Mouse (Mus musculus): ENCODE data around the gene Cr1l. TPM values are rescaled to one million over a fixed set of nuclear protein-coding genes. Genes with fewer than 3 reads are reported as not detected.

Cr1l gene
- polyA plus RNA-seq (2015; fragmentation: Nextera tagmentation; extraction: Ambion mirVana), result 66.7 and 75.2 TPM in 2 replicates

DNA sequence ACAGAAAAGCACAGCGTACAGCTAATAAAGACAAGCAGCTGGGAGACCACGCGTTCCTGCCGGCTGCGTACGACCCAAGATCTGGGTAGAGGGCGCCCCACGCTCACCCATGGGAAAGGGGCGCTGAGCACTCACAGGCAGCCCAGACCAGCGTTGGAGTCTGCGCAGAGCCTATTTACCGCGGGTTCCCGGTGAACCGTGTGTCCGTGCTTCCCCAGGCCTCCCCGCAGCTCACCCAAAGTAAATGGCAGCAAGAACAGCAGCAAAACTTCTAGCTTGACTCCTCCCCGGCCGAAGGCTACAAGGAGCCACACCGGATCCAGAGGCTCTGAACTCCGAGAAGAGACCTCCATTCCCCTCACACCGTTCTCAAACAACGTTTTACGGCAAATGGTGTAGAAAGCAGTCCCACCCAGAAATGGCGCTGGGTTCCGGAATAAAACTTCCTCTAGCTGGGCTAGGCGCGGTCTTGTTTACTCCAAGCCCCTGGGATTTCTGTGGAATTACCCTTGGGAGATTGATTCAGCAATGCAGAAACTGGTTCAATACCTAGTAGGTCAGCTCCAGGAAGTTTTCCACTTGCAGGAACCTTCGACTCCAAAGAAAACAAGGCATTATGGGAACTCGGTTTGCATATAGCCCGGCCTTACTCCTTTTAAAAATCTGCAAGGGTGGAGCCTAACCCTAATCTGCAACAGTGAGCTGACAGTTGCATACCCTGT, at the start of gene Cr1l:
Gene Cr1l (minus strand): TSS at position 634 of the 722 bp plus-strand sequence.
- peak within 1 kb of the TSS; percentile 98 for H3K27ac ChIP-seq (ENCODE audit: low read length)
- peak; percentile 94 for ATAC-seq (ENCODE audit: low read depth)
- no peaks in the 10 kb centered on the region for H3K27me3 ChIP-seq (ENCODE audit: control insufficient read depth, insufficient read depth, low read depth, low read length)
- under 1% methylated on average over 31 of the region's 31 CpGs for WGBS (ENCODE audit: insufficient replicate concordance)
- peaks cover 3% of the 10 kb centered on the region; the same call in 1 of the 2 replicates for H3K4me1 ChIP-seq (ENCODE audit: control insufficient read depth, low read depth, low read length)
- no peaks in the 10 kb centered on the region for H3K9me3 ChIP-seq (replicated peaks; ENCODE audit: control insufficient read depth, low read length)
- H3K36me3 ChIP-seq (ENCODE audit: control insufficient read depth, insufficient read depth), result peaks cover 15% of the 10 kb centered on the region
- peak within 1 kb of the TSS; percentile 63 for H3K4me2 ChIP-seq (ENCODE audit: low read depth, low read length)
- peak within 1 kb of the TSS; percentile 94 for H3K9ac ChIP-seq (ENCODE audit: low read depth, low read length)
- H3K4me3 ChIP-seq (ENCODE audit: low read depth, low read length), result peak within 1 kb of the TSS; percentile 83

DNA sequence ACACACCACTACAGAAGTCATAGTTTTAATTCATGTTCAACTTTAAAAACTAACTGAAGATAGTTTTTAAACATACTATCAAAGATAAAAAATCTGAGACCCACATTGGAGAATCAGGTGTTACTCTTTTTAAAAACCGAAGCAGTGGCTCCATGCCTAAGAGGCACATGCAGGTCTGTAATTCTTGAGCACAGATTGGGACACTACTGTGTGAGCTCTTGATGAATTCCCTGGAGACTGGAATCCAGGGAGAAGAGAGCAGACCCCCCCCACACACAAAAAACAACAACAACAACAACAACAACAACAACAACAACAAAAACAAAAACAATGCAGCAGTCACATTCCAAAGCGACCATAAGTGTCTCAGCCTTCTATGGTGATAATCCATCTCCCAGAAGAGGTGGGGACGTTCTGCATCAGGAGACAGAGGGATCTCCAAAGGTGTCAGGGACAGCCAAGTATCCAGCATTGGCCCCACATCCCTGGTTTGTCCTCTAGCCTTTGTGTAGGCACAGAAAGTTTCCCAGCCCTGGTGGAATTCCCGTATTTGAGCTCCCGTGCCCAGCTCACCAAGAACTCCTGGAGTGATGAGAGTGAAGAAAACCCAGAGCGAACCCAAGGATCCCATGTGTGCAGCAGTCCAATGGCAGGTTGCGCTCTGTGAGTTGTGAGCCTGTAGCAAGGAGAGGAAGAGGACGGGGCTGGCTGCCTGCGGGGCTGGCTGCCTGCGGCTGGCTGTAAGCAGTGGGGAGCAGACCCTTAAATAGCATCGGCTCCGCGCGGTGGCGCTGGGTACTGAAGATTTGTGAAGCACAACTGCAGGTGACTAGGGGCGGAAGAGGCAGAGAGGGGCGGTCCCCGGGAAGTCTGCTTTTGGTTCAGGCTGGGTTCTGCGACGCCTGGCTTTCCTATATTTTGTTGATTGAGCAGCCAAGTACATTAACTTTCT, 44.9 kb upstream of the Cr1l start, which contains the start of gene Cr2:
Gene Cr2 (minus strand): TSS at position 737 of the 952 bp plus-strand sequence.
- H3K9ac ChIP-seq (ENCODE audit: low read depth, low read length), result no peak within 1 kb of the TSS
- H3K27me3 ChIP-seq (ENCODE audit: control insufficient read depth, insufficient read depth, low read depth, low read length), result no peaks in the 10 kb centered on the region
- H3K4me3 ChIP-seq (ENCODE audit: low read depth, low read length), result no peak within 1 kb of the TSS
- H3K4me1 ChIP-seq (ENCODE audit: control insufficient read depth, low read depth, low read length), result no peaks in the 10 kb centered on the region
- peak; percentile 64 for ATAC-seq (ENCODE audit: low read depth)
- peak within 1 kb of the TSS; percentile 35 for H3K4me2 ChIP-seq (ENCODE audit: low read depth, low read length)
- H3K36me3 ChIP-seq (ENCODE audit: control insufficient read depth, insufficient read depth), result no peaks in the 10 kb centered on the region
- WGBS (ENCODE audit: insufficient replicate concordance), result 7% methylated on average over 20 of the region's 20 CpGs
- no peaks in the 10 kb centered on the region for H3K9me3 ChIP-seq (replicated peaks; ENCODE audit: control insufficient read depth, low read length)
- H3K27ac ChIP-seq (ENCODE audit: low read length), result no peak within 1 kb of the TSS

DNA sequence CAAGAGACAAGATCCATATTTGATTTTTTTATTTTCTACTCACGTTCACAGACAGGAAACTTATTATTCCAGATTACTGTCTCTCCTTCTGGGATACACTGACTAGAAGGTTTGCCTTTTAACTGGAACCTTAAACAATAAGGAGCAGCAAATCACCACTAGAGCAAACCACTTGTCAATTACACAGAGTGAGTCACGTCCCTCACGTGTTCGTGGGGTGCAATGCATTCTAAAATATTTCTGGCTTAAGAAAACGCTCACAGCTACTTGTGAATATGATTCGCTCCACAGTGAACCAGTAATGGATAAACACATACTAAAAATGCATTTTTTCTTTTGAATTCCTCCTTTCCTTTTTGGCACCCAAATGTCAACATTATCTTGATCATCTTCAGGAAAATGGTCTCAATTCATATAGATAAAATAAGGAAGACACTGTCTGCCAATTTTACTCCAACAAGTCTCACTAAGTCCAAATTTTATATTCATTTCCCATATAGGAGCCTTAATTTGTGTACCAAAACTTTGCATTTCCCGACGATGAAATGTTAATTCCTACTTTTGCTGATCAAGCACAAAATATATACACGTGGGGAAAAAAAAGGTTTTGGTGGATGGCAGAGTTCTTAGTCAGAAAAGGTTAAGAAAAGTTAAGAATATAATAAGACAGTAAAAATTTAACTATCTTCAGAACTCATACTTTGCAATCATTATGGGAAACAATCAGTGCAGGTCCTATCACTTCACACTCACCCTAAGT, 33.8 kb upstream of the Cr1l start:
- WGBS (ENCODE audit: insufficient replicate concordance), result 57% methylated on average over 9 of the region's 9 CpGs
- Histone ChIP-seq H3K4me2 (ENCODE audit: low read depth, low read length) (no peak overlapping the region), H3K36me3 (ENCODE audit: control insufficient read depth, insufficient read depth) (no peaks in the 10 kb centered on the region), H3K9ac (ENCODE audit: low read depth, low read length) (no peak overlapping the region), H3K9me3 (replicated peaks; ENCODE audit: control insufficient read depth, low read length) (no peaks in the 10 kb centered on the region), H3K27me3 (ENCODE audit: control insufficient read depth, insufficient read depth, low read depth, low read length) (no peaks in the 10 kb centered on the region), H3K4me3 (ENCODE audit: low read depth, low read length) (no peak overlapping the region), H3K4me1 (ENCODE audit: control insufficient read depth, low read depth, low read length) (no peaks in the 10 kb centered on the region), H3K27ac (ENCODE audit: low read length) (no peak overlapping the region)
- ATAC-seq (ENCODE audit: low read depth), result no peak

DNA sequence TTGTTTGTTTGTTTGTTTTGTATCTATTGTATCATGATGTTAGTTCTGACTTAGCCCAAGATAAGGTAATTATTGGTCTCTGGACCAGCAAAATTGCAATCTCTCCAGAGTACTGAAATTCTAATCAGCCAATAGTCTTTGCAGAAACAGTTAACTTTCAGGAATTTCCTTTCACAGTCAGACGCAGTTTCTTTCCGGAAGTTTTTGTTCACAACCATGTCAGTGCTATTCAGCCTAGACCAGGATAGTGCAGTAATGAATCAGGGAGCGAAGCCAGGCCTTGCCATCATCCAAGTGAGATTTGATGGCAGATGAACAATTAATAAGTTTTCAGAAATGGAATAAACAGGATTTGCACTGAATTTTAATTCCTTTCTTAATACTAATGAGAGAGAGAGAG, 684 bp upstream of the Cr1l start:
- H3K4me1 ChIP-seq (ENCODE audit: control insufficient read depth, low read depth, low read length), result peaks cover 3% of the 10 kb centered on the region; the same call in 1 of the 2 replicates
- H3K4me3 ChIP-seq (ENCODE audit: low read depth, low read length), result peak overlapping the region; percentile 83
- H3K9ac ChIP-seq (ENCODE audit: low read depth, low read length), result peak overlapping the region; percentile 94
- no peaks in the 10 kb centered on the region for H3K9me3 ChIP-seq (replicated peaks; ENCODE audit: control insufficient read depth, low read length)
- 31% methylated on average over 3 of the region's 3 CpGs for WGBS (ENCODE audit: insufficient replicate concordance)
- H3K27me3 ChIP-seq (ENCODE audit: control insufficient read depth, insufficient read depth, low read depth, low read length), result no peaks in the 10 kb centered on the region
- peak overlapping the region; percentile 98 for H3K27ac ChIP-seq (ENCODE audit: low read length)
- ATAC-seq (ENCODE audit: low read depth), result no peak
- peaks cover 11% of the 10 kb centered on the region for H3K36me3 ChIP-seq (ENCODE audit: control insufficient read depth, insufficient read depth)
- peak overlapping the region; percentile 63 for H3K4me2 ChIP-seq (ENCODE audit: low read depth, low read length)

DNA sequence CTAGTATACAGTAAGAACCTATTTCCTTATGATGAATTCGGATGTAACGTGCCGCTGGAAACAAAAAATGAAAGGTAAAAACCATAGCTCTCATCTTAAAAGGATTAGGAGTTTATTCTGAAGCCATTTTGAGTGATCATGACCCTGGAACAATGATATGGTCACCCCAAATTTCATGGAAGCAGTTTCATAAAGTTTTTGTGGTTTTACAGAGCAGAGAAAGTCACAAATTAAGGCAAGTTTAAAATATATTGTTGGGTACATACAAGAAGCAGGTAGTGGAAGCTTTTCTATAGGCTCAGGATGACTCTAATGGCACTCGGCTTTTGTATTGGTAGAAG, 259 bp upstream of the Cr1l start:
- peaks cover 3% of the 10 kb centered on the region; the same call in 1 of the 2 replicates for H3K4me1 ChIP-seq (ENCODE audit: control insufficient read depth, low read depth, low read length)
- no peaks in the 10 kb centered on the region for H3K27me3 ChIP-seq (ENCODE audit: control insufficient read depth, insufficient read depth, low read depth, low read length)
- H3K27ac ChIP-seq (ENCODE audit: low read length), result peak overlapping the region; percentile 98
- H3K9ac ChIP-seq (ENCODE audit: low read depth, low read length), result peak overlapping the region; percentile 94
- 10% methylated on average over 4 of the region's 4 CpGs for WGBS (ENCODE audit: insufficient replicate concordance)
- peak overlapping the region; percentile 83 for H3K4me3 ChIP-seq (ENCODE audit: low read depth, low read length)
- H3K9me3 ChIP-seq (replicated peaks; ENCODE audit: control insufficient read depth, low read length), result no peaks in the 10 kb centered on the region
- ATAC-seq (ENCODE audit: low read depth), result no peak
- H3K4me2 ChIP-seq (ENCODE audit: low read depth, low read length), result peak overlapping the region; percentile 63
- H3K36me3 ChIP-seq (ENCODE audit: control insufficient read depth, insufficient read depth), result peaks cover 13% of the 10 kb centered on the region

DNA sequence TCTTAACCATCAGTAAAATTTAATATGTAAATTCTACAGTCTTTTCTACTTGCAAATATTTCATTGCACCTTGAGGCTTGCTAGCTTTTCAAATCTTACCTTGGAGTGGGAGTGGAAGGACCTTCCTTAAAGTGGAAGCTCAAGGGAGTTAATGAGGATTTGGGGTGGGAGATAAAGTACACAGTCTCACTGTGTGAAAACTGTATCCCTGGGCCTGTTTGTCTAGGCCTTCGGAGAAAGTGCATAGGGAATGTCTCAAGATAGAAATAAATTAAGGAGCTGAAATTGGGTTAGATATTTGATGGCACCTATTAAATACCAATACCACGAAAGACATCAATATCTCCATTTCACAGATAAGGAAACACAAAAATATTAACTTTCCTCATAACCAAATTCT, 907 bp downstream of the Cr1l start:
- 12% methylated on average over 2 of the region's 2 CpGs for whole genome bisulfite sequencing (ENCODE audit: insufficient replicate concordance)
- peak overlapping the region; percentile 63 for H3K4me2 ChIP-seq (ENCODE audit: low read depth, low read length)
- H3K27me3 ChIP-seq (ENCODE audit: control insufficient read depth, insufficient read depth, low read depth, low read length), result no peaks in the 10 kb centered on the region
- peaks cover 3% of the 10 kb centered on the region; the same call in 1 of the 2 replicates for H3K4me1 ChIP-seq (ENCODE audit: control insufficient read depth, low read depth, low read length)
- H3K9me3 ChIP-seq (replicated peaks; ENCODE audit: control insufficient read depth, low read length), result no peaks in the 10 kb centered on the region
- H3K27ac ChIP-seq (ENCODE audit: low read length), result peak overlapping the region; percentile 98
- H3K36me3 ChIP-seq (ENCODE audit: control insufficient read depth, insufficient read depth), result peaks cover 19% of the 10 kb centered on the region
- H3K4me3 ChIP-seq (ENCODE audit: low read depth, low read length), result peak overlapping the region; percentile 83
- ATAC-seq (ENCODE audit: low read depth), result peak; percentile 35
- H3K9ac ChIP-seq (ENCODE audit: low read depth, low read length), result peak overlapping the region; percentile 94

DNA sequence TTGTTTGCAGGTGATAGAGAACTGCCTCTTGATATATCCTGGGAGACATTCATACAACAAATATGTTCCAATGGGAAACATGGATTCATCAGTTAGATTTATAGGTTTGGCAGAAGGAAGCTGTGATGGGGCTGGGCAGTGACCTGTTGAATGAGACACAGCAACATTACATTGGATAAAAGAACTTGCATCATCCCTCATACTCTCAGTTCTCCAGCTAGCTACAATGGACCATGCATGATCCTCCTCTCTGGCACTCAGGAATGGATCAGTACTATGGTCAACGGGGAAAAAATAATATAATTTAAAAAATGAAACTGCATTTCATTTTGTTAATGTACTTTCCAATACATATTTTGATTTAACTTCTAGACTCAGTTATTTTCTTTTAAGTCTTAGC, 1.5 kb downstream of the Cr1l start:
- Histone ChIP-seq H3K4me3 (ENCODE audit: low read depth, low read length) (peak overlapping the region; percentile 59), H3K4me1 (ENCODE audit: control insufficient read depth, low read depth, low read length) (peaks cover 3% of the 10 kb centered on the region; the same call in 1 of the 2 replicates), H3K4me2 (ENCODE audit: low read depth, low read length) (peak overlapping the region; percentile 63), H3K9me3 (replicated peaks; ENCODE audit: control insufficient read depth, low read length) (no peaks in the 10 kb centered on the region), H3K27ac (ENCODE audit: low read length) (peak overlapping the region; percentile 52), H3K9ac (ENCODE audit: low read depth, low read length) (peak overlapping the region; percentile 54), H3K27me3 (ENCODE audit: control insufficient read depth, insufficient read depth, low read depth, low read length) (no peaks in the 10 kb centered on the region), H3K36me3 (ENCODE audit: control insufficient read depth, insufficient read depth) (peaks cover 25% of the 10 kb centered on the region)
- no peak for ATAC-seq (ENCODE audit: low read depth)
- WGBS (ENCODE audit: insufficient replicate concordance), result 47% methylated on average over 1 of the region's 1 CpGs

DNA sequence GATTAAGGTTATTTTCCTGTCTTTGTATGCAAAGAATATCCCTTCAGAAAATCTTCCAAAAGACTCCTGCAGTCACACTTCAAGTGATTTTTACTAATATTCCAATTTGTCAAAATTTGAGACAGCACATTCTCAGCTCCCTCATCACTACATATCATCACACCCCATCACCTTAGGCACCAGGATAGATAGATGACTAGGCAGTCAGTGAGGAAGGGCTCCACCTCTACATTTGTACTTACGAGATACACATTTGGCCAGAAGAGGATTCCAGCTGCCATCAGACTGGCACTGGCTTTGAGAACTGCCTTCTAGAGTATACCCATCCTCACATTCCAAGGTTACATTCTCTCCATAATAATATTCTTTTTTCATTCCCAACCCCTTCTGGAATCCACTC, 17.0 kb downstream of the Cr1l start:
- H3K27me3 ChIP-seq (ENCODE audit: control insufficient read depth, insufficient read depth, low read depth, low read length), result no peaks in the 10 kb centered on the region
- peak overlapping the region; percentile 77 for H3K27ac ChIP-seq (ENCODE audit: low read length)
- peaks cover 11% of the 10 kb centered on the region for H3K4me1 ChIP-seq (ENCODE audit: control insufficient read depth, low read depth, low read length)
- H3K4me3 ChIP-seq (ENCODE audit: low read depth, low read length), result no peak overlapping the region
- H3K36me3 ChIP-seq (ENCODE audit: control insufficient read depth, insufficient read depth), result peaks cover 37% of the 10 kb centered on the region
- 29% methylated on average over 1 of the region's 1 CpGs for WGBS (ENCODE audit: insufficient replicate concordance)
- no peaks in the 10 kb centered on the region for H3K9me3 ChIP-seq (replicated peaks; ENCODE audit: control insufficient read depth, low read length)
- no peak overlapping the region for H3K9ac ChIP-seq (ENCODE audit: low read depth, low read length)
- peak overlapping the region; percentile 43 for H3K4me2 ChIP-seq (ENCODE audit: low read depth, low read length)
- peak; percentile 96 for ATAC-seq (ENCODE audit: low read depth)
